Mouse (Mus musculus) MN1 (cell line): ENCODE results near the gene Acap2.

ENCODE experiments used
- DNase-seq: peaks from one replicate; pipeline ENCODE4 v3.0.0-alpha.2; 2016; ENCODE audit warnings: low spot score

Acap2 gene

DNA sequence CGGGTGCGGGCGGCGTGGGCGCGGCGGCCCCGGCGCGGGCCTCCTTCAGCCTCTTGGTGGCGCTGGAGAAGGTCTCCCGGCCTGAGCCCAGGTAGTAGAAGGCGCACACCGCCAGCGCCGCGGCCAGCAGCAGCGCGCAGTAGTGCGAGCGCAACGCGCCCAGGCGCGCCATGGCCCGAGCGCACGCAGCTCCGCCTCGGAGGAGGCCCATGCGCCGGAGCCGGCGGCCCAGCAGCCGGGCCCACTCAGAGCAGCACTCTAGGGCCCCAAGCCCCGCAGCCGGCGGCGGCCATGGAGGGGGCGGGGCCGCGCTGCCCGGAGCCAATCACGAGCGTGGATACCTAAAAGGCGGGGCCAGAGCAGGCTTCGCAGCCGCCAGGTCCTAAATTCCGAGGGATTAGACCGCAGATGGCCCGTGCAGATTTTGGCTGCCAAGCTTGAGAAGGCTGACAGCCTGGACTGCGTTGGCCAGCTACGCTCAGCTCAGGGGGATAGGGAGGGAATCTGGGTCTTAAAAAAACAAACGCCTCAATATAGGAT, 119.8 kb downstream of the Acap2 start, which contains the start of gene Xxylt1:
Gene Xxylt1 (minus strand): TSS at position 308 of the 540 bp plus-strand sequence.
- DNase-seq, result peak; percentile 93

DNA sequence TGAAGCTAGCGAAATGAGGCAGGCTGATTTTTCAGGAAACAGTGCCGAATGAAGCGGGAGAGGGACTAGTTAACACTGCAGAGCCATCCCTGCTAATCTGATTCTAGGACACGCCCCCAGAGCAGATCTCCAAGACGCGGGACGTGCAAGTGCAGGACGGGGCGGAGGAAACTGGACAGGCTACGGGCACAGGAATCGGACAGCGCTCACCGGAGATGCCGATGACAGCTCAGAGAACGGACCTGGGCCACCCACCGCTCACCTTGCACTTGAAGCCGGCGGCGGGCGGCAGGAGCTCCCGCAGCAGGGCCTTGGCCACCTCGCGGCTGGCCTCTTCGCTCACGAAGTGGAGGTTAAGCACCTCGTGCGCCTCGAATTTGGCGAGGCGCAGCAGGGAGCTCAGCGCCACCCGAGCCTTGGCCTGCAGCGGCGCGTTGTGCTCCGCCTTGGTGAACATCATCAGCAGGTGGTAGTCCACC, 120.4 kb downstream of the Acap2 start:
- peak; percentile 73 for DNase-seq

DNA sequence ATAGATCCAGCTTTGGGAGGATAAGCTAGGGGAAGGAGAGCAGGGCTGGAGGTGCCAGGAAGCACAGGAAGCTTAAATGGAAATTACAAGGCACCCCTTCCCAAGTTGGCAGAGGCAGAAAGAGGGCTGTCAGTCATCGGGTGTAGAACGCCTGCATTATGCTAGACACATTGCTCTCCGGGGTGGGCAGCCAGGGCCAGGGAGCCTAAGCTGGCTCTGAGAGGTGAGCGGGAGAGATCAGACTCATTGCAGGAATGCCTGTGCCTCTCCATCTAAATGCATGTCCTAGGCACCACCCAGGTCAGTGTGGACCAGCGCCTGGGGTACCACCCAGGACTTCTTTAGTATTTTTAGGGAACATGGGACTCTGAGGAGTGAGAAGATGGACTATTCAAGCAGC, 123.6 kb downstream of the Acap2 start:
- DNase-seq, result no peak

DNA sequence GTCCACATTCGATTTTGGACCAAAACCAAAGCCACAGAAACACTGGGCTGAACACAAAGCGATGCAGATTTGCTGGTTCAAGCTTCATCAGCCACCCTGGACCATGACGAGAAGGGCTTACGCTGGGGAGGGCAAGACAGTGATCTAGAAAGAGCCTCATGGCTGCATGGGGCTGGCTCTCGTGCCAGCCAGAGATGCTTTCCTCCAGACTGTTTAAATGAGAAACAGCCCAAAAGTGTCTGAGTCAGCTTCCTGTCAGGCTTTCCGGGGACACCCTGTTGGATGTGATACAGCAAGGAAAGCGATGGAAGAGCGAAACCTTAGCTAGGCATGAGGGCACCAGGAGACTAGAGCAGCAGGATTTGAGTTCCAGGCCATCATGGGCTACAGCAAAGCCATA, 124.6 kb downstream of the Acap2 start:
- DNase-seq, result no peak

DNA sequence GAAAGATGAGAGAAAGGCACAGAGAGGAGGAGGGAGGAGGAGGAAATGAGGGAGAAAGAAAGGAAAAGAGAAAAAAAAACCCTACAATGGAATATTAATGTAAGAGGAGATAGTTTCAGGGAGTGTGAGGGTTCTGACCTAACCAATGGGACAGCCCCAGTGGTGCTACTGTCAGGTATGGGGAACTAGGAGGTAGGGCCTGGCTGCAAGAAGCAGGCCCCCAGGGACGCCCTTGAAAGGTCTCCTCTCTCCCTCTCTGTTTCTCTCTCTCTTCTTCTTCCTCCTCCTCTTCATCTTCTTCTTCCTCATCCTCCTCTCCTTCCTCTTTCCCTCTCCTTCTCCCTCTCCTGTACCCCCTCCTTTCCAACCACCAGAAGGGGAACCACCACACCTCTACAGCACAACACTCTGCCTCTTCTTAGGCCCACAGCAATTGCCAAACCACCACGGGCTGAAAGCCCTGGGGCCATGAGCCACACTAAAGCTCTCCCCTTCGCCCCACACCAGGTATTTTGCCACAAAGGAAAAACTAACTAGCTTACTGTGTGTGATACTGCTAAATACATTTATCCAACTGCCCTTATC, 126.6 kb downstream of the Acap2 start:
- no peak for DNase-seq

DNA sequence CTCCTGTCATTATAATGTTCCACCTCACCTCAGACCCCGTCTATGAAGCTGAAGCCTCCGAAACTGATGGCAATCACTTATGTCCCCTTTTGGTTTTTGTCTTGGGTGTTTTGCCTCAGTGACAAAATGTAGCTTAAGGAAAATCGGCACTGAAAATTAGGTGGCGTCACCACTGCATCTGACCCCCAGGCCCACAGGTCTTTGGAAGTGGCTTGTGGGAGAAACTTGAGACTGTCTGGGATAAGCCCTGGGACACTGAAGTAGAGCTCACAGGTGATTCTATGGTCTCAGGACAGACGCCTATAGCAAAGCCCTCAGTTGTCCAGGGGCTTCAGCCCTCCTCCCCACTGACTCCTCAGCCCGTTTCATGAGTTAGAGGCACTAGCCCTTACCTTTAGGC, 129.3 kb downstream of the Acap2 start:
- no peak for DNase-seq

DNA sequence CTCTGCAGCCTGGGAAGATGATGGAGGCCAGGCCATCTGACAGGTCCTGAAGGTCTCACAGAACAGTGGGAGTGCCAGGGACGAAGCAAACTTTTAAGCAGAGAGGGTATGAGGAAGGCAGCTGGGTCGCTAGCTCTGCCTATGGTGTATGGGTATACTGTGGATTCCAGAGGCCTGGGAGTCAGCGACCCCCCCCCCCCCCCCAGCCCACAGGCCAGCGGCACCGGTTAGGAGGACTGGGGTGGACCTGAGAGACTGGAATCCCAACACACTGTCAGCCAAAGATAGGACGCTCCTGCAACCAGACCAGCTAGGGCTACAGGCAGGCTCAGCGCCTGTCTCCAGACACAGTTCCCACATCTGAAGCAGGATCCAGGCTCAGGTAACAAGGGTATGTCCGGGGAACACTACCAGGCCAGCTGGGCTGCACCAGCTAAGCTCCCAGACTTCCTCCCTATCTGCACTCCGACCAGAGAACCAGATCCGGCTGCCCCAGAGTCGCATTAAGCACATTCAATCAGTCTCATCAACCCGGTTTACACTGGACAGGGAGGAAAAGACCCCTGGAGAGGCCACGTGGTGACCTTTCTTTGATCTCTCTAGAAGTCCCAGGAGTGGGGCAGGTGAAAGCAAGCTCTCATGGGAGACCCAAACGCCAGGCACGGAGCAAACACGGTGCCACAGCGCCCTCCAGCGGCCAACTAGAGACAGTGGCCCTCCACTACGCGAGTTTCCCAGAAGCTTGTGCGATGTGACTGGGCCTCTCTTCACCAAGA, 130.5 kb downstream of the Acap2 start:
- peak; percentile 72 for DNase-seq

DNA sequence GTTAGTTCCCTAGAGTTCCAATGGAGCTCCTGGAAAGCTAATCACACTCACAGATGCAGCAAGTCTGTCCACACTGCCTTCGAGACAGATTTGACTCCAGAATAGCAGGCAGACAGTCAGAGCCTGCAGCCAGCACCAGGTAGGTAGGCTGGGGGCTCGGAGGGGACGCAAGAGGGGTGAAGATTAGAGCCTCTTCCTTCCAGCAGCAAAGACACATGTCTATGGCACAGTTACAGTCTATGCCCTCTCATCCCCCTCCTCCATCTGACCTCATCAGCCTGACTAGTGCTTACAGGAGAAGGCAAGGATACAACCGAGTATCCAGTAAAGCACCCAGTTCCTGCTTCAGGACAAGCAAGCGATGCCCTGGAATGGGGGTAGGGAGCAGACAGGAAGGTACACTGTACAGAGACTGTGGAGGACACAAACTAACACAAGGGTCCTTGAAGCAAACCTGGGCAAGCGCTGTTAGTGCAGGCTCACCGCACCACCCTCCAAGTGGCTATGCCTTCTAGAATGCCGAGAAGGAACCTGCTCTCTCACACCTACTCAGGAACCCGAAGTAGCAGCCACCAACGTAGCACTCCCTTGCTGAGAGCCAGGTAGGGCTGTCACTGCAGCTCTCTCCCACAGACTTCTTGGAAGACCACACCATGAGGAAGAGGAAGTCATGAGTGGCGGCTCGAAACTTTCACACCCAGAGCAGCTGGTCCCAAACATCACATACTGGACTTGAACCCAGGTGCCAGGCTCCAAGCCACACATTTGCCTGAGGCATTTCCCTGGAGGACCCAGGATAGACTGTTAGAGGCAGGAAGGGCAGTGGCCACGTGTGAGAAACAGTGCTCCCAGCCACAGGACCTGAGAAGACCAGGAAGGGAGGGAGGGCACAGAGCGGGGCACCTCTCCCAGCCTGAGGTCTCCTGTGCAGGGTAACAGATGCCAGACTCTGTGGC, 131.6 kb downstream of the Acap2 start:
- no peak for DNase-seq

DNA sequence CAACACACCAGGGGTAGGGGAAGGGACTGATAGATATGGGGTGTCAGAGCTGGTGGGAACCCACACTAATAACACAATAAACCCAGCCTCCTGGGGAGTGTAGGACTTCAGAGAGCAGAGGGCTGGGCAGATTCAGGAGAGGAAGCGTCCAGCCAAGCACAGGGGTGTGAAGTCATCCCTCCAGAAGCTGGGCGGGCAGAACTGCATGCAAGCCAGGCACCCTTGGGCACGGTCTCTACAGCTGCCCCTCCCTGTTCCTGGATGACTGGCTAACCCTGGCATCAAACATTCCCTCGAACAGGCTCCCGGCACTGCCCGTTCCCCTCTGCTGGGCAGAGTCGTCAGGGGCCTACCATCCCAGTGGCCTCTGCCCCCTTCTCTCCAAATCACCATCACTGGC, 132.8 kb downstream of the Acap2 start:
- peak; percentile 54 for DNase-seq

DNA sequence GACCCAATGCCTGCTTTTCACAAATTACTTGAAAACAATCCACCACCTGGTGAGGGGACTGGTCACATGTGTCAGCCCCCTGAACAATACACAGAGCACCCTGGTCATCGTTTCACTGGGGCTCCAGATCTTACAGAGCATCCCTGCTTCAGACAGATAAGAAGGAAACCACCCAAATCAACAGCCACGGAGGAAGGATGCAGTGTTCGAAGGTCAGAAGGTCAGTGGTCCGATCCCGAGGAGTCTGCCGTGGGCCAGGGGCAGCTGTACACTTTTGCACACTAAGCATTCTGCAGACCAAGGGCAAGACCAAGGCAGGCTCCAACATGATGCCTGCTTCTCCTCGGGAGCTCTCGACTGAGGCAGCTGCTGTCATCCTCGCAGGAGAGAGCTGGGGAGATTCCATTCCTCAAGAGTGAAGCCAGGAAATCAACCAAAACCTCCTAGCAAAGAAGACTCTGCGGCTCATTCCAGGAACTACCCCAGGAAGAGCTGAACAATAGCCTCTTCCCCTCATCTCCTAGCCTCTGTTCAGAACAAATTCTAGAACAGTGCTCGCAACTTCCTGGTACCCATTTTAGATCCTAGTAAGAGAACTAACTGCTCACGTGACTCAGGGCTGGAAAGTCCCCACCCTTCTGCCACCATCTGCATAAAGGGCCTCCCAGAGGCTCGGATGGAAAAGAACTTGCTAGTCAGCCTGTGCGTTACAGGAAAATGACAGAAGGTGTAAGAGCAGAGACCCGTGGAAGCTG, 134.5 kb downstream of the Acap2 start:
- no peak for DNase-seq

DNA sequence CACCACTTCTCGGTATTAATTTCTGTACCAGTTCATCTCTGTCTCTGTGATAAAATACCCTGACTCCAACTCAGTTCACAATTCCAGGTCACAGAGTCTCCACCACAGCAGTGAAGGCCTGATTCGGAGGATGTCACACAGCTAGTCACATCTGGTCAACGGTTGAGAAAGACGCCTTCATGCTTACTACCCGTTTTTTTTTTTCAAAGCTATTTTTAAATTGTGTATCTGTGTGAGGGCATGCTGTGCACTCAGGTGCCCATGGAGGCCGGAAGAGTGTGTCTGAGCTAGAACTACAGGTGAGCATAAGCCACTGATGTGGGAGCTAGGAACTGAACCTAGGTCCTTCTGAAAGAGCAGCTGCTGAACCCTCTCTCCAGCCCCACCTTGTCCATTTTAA, 136.3 kb downstream of the Acap2 start:
- DNase-seq, result no peak

DNA sequence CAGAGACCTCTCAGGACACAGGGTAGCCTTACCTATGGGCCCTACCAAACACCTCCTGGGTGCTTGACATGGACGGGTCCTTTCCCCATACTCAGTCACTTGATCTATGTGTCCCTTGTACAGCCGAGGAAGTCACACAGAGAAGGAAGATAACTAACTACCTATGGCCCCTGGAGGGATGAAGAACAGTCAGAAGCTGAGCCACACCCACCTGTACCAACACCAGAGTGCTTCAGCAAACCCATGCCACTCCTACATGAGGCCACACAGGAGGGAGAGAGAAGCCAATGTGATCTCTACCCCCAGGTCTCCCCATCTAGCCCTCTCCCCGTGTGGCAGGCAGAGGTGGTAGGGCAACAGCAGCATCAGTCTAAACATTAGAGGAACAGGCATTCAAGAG, 138.1 kb downstream of the Acap2 start:
- DNase-seq, result no peak

DNA sequence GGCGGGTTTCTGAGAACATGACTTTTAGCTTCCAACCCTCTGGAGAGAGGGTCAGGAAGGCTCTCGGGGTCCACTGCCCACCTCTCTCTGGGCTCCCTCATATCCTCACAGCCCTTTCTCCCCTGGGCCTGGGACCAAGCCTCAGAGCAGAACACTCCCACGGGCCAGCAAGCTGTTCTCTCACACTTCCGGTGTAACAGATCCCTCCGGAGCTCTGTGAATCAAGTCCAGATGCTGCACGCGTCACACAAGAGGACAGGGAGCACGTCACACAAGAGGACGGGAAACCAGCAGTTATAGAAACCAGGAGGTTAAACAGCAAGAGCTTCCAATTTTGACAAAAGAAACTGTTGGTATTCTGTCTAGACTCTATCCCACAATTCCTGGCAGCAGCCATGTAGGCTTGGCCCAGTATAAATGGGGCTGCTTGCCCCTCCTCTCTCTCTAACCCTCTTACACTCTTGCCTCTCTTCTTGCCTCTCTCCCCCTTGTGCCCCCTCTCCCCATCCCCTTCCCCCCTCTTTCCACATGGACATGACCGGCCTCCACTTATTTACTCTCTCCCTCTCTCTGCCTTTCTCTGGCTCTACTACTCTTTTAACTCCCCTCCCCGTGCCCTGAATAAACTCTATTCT, 139.7 kb downstream of the Acap2 start:
- DNase-seq, result no peak

DNA sequence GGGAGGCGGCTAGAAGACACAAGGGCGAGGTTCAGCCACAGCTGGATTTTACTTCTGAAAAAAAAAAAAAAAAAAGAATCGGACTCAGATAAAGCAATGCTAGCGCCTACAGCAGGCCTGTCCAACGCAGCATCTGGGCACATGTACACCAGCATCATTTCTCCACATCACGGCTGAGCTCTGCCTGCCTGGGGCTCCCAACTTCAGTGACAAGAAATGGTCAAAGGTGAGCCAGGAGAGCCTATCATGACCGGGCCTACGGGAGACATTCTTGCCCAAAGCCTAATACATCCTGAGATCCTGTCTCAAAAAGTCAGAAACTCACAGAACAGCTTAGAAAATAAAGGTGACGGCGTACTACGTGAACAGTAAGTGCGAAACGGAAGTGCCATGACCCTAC, 140.3 kb downstream of the Acap2 start:
- DNase-seq, result no peak

DNA sequence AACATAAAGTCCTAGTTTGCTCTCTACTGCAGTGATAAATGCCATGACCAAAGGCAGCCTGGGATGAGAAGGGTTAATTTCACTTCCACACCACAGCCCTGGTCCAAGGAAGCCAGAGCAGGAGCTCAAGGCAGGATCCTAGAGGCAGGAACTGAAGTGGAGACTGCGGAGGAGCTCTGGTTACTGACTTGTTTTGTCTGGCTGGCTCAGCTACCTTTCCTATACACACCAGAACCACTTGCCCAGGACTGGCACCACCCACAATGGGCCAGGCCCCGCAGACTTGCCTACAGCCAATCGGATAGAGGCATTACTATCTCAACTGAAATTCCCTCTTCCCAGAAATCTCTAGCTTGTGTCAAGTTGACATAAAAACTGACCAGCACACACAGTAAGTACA, 140.8 kb downstream of the Acap2 start:
- DNase-seq, result no peak

DNA sequence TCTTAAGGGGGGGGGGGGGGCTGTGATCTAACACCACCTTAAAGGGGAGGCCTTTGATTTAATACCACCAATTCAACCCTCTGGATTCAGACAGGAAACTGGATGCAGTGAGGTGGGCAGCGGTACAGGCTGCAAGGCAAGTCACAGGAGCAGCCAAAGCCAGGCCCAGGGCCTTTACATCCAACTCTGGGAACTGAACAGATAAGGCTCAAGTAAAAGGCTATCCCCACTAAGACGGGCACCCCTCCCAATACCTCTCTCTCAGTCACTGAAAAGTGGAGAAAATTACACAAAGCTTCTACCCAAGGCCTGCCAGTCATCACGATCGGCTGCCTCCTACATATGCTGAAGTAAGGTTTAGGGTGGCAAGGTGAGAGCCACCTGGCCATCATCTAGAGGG, 141.3 kb downstream of the Acap2 start:
- no peak for DNase-seq

DNA sequence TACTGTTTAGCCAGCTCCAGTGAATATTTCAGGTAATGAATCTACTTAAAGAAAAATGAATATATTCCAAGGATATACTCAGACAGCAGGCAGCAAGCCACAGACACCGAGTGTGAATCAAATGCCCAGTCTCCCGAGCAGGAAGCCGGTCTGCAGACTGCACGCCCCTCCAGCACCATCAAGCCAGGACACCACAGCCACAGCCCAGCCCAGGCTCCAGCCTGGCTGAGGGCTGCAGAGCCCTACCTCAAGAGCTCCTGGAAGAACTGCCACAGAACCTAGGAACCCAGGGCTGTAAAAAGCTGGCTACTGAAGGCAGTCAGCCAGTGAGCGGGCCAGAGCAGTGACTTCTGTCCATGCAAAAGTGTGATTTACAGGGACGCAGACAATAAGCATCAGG, 148.2 kb downstream of the Acap2 start:
- no peak for DNase-seq

DNA sequence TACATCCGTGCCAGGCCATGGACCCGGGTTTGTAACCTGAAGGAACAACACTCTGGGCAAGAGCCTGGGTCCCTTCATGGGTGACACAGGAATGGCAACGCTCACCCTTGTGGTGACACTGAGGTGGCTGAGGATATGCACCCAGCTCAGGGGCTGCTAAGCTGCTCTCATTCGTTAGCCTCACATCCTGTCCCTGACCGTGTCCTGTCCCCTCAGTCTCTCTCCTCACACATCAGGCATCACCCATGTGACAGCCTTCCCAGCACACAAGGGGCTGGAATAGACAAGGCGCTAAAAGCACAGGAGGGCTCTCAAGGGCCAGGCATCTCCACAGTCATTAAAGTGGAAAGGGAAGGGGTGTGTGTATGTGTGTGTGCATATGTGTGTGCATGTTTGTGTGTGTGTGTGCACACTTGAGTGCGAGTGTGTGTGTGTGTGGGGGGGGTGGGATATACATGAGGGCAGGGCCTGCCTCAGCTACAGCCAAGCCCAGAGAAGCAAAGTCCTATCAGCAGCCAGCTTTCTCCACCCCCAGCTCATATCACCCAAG, 148.8 kb downstream of the Acap2 start:
- DNase-seq, result no peak

DNA sequence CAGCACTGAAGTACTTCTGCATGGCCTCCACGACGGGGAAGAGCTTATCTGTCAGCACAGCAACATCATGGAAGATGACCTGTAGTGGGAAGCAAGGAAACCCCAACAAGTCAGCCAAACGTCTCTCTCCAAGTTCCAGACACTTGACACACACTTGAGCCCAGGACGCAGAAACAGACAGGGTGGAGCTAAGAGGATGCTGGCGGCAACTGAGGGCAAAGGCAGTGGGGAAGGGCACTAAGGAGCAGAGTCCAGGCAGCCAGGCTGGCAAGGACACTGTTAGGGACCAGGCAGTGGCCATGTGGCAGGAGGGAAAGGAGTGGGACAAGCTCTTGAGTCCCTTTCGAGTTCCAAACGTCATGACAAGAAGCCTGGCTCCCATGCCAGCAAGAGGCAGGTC, 150.3 kb downstream of the Acap2 start:
- no peak for DNase-seq

DNA sequence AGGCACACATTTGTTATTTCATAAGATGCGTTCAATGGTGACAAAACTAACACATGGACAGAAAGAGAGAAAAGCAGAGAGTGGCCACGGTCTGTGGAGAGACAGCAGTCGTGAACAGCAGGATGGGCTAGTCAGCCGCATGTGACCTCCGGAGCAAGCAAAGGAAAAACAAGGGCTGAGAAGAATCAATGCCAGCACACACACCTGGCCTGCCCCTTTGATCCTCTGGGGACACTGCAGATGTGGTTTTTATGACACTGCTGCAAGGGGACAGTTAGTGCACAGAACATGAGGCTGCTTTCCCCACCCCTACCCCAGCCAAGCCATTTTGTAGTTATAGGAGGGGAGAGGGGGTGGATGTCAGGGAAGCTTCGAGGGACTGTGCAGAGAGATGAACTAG, 152.9 kb downstream of the Acap2 start:
- no peak for DNase-seq
